Mouse (Mus musculus): ENCODE measurements at regions not wholly inside any gene's neighbourhood (a gene's known extent, or its start where the extent isn't known, plus 50 kb on each side); places are given as distances from the start of the nearest gene placed in this dataset.

DNA sequence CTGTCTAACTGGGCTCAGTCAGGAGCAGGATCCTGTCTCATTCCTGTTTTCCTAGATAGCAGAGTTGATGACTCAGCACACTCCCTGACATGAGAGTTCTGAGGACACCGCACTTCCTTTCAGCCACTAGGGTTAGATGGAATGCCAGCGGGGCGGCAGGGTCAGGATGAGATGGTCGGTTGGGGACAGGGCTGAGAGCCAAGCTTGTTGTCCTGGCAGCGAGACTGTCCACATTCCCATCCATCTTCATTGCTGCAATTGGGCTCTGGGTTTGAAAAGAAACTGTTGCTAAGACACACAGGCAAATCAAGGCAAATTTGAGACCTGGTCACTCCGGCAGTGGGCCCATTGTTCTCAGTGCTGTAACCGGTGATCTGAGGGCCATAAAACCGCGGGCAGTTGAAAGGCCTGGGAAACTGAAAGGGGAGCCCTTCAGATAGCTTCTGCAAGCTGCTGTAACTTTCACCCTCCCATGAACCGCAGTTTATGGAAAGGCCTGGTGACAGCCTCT, 246.5 kb upstream of the Irx1 start:
- TF ChIP-seq CTCF (IDR thresholded peaks at IDR 0.05; ENCODE audit: borderline replicate concordance, insufficient read depth, low read length), result no peak
- no peak for TF ChIP-seq POLR2A (IDR thresholded peaks at IDR 0.05; ENCODE audit: low read depth, low read length)

Data from embryonic fibroblast, embryonic 13.5 days (primary cell).